Mouse (Mus musculus) adrenal gland, postnatal 25 days (tissue): Measurements from ENCODE around the gene Gm49388. TPM values are rescaled to one million over a fixed set of nuclear protein-coding genes. Genes with fewer than 3 reads are reported as not detected.
"Not testable (repeated sequence)": the region's sequence is repeated elsewhere in the genome, so short reads cannot be mapped to it uniquely, and the experiment has no call there.

Experiments
- DNase-seq: peaks from one replicate; pipeline ENCODE4 v3.0.0; 2021; ENCODE audit warnings: mixed read lengths
- total RNA-seq: library from RNA; stranded (reverse); gene quantifications from 2 replicates; pipeline ENCODE4 v1.2.3, GENCODE M21; 2021

The Gm49388 gene
- total RNA-seq, 1 experiment from 2014 or later, result 4.4 TPM

DNA sequence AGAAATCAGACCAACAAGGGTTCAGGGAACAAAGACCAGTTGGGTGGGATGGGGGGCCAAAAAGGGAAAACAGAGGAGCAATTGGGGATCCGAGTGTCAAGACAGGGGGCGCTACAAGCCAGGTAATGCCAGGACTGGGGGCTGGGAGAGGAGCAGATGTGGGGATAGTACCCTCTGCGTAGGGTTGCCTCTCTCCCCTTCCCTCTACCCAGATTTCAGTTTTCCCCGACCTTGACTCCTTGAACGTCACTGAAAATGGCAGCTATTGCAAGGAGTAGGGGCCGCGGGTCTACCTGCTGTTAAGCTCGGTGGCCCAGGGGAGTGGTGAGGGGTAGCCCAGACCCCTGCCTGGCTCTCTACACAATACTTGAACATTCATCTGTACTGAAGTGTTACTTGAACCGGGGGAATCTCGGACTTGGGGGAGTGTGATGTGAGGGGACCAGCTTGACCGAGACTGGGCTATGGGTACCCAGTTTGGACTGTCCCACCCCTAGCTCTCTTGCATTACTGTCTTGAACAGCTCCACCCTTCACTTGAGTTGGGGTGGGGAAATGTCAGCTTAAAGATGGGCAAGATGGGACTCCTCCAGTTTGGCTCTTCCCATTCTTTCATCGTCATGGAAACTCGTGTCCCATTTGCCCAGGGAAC lies 16.9 kb upstream of the Gm49388 start:
- no peak for DNase-seq

DNA sequence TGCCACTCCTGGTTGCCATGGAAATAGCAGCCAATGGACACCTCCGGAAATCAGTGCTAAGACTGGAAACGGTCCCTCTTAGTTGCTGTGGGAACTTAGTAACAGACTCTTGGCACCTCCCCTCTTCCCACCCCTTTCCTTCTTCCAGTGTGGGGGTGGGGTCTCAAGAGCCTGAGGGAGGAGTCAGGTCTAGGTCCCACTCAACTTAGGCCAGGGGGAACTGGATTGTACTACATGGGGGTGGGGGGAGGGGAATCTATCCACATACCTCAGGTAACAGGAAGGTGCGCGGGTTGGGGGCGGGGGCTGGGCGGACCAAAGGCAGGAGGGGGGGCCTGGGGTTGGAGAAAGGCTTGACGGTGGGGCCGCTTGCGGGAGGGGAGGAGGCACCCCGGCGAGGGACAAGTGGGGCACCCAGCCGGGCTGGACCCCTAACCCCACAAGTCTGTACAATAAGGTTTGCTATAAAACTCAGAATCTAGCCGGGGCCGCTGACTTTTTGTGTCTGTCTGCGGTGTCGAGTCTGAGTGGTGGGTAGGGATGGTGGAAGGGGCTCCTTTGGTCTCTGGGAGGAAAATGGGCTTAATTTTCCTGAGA lies 16.3 kb upstream of the Gm49388 start:
- peak; percentile 91 for DNase-seq

GRCm38 (mm10) chr7:127769651-127770038 lies 15.8 kb upstream of the Gm49388 start, which contains the start of gene Orai3:
Gene Orai3 (plus strand): TSS chr7:127769815.
- DNase-seq, result peak; percentile 90

DNA sequence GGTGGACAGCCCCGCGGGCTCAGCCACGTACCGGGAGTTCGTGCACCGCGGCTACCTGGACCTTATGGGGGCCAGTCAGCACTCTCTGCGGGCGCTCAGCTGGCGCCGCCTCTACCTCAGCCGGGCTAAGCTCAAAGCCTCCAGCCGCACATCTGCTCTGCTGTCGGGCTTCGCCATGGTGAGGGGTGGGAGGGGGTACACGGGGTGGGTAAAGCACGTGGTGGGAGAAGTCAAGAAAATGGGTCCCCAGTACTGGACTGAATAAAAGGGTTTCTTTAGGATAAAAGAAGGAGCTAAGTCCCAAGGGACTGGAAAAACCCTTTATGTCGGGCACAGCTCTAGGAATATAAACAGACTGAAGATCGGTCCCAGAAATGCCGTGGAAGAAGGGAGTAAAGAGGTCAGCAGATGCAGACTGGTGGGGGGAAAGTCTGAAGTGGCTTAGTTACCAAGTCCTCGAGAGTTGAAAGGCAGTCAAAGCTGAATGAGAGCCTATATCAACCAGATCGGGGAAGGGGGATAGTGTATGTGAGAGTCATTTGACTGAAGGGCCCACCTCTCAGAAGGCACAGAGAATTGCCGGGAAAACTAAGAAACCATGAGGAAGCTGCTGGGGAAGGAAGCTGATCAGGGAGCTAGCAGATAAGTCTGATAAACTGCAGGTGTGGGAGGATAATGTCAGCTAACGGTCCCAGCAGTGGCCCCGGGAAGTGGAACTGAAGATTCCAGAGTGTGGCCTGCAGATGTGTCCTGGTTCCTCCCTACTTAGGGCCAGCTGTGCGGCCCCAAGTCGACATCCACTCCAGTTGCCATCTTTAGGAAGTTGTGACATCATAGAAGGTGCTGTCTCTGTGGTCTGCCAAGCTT lies 15.1 kb upstream of the Gm49388 start:
- no peak for DNase-seq

DNA sequence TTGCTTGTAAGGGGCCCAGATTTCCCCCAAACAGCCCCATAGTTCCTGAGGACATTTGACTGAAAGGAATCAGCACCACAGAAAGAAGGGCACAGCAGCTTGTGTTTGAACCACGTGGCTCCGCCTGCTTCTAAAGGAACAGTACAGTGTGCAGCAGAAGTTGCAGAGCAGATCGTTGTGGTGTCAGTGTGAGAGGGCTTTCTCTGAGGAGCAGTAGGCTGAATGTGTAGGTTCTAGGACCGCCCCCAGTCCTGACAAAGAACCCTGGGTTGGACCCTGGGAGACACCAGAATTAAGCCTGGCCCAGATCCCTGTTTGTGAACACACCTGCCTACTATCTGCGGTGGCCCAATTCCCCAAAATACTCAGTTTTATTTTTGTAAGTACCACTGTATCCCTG lies 14.1 kb upstream of the Gm49388 start:
- DNase-seq, result no peak

DNA sequence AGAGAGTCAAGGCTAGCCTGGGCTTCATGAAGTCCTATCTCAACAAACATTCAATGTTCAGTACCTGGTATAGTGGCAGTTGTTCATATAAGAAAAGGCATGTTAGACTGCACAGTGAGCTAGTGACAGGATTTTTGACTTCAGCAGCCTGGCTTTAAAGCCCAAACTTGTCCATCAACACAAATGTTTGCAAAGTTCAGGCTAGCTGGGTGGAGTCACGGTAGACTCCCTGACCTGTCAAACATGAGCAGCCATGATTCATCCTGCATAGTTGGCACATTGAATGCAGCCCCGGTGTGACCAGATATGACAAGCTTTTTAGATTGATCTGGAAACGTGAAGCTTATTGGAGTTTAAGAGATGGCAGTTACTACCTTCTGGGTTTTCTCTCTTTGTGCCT lies 13.3 kb upstream of the Gm49388 start:
- no peak for DNase-seq

- DNase-seq, result no peak
Observed at GRCm38 (mm10) chr7:127772557-127772956, 12.9 kb upstream of the Gm49388 start.

DNA sequence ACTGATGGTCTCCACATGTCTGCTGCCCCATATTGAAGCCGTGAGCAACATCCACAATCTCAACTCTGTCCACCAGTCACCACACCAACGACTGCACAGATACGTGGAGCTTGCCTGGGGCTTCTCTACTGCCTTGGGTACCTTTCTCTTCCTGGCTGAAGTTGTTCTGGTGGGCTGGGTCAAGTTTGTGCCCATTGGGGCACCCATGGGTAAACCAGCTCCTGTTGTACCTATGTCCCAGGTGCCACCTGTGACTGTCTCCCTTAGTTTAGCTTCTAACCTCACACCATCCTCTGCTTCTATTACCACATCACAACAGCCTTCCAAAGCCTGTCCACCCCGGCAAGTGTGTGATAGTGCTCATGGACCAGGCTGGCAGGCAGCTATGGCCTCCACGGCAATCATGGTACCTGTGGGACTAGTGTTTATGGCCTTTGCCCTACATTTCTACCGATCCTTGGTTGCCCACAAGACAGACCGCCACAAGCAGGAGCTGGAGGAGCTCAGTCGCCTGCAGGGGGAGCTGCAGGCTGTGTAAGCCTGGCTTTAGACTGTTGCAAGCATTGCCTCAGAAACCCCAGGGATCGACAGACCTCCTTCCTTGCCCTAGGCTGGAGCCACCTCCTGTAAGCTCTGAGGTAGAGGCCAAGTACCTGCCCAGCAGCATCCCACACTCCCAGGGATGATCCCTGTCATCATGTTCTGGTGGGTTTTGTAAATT lies 11.6 kb upstream of the Gm49388 start:
- DNase-seq, result peak; percentile 77

DNA sequence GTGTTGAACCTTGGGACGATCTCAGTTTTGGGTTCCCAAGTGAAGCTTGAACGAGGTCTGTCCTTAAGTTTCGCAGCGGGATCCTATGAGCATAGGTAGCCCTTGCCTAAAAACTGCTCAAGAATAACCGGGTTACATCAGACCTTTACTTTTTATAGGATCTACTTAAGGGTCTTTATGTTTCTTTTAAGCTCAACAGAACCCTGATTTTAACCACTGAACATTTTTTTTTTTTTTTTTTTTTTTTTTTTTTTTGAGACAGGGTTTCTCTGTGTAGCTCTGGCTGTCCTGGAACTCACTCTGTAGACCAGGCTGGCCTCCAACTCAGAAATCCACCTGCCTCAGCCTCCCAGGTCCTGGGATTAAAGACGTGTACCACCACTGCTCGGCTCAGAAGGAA lies 9.6 kb upstream of the Gm49388 start:
- DNase-seq, result not testable (repeated sequence)

GRCm38 (mm10) chr7:127776426-127776825 lies 9.0 kb upstream of the Gm49388 start, which contains the start of gene Setd1a:
Gene Setd1a (plus strand): TSS chr7:127776670.
- peak; percentile 92 for DNase-seq

DNA sequence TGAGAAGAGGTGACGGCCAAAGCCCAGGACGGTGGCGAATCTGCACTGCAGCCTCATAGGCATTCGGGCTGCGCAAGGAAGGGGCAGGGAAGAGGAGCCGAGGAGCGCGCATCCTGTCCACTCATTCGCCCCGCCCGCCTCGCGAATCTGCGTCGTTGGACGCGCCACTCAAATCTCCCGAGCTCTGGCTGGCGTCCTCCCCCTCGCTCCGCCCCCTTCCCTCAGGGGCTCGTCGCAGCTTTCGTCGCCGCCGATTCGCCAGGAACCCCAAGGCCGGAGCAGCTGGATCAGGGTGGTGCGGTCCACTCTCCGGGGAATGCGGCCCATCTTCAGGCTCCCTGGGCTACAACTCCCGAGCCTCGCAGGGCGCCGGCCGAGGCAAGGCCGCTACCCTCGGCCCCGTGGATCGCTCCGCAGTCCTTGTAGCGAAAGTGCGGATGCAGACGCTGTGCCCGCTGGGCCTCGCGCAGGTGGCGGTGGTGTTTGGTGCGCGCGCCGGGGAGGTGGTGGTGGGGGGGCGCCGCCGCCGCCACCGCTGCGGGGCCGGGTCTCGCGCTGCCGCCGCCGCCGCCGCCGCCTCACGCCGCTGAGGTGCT lies 8.4 kb upstream of the Gm49388 start:
- peak; percentile 96 for DNase-seq

- DNase-seq, result peak; percentile 72
Observed at GRCm38 (mm10) chr7:127777474-127778266, 7.7 kb upstream of the Gm49388 start.

GRCm38 (mm10) chr7:127778350-127778749 lies 7.1 kb upstream of the Gm49388 start:
- no peak for DNase-seq

DNA sequence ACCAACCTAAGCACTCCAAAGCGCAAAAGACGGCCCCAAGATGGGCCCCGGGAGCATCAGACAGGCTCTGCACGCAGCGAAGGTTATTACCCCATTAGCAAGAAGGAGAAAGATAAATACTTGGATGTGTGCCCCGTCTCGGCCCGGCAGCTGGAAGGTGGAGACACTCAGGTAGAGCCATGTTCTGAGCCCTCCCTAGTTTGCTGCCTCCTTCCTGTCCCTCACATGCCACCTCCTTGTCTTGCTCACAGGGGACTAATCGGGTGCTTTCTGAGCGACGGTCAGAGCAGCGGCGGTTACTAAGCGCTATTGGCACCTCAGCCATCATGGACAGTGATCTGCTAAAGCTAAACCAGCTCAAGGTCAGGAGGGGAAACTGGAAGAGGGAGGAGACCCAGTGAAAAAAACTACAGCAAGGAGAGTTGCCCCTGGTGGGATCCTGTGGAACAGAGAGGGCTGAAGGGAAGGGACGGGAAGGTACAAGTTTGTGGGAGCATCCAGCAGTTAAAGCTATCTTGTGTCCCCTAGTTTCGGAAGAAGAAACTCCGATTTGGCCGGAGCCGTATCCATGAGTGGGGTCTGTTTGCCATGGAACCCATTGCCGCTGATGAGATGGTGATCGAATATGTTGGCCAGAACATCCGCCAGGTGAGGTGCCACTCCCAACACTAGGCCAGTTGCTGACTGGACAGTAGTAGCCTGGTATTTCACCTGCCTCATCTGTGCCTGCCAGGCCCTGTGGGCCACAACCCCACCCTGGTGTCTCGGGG lies 11.9 kb downstream of the Gm49388 start:
- no peak for DNase-seq

DNA sequence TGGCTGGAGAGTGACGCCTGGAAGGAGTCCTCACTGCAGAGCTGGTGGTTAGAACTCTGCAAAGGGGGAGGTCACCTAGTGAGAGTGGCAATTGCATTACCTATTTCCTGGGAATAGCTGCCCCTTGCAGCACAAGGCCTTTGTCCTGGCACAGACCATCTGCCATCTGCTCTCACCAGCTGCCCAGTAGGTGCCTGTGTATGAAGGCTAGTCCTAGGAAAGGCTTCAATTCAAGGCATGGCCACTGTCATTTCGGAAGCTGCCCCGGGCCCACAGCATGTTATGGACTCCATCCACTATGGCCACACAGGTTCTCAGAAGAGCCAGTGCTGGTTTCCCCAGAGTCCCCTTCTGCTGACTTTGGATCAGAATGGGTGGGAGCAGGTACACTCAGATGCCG lies 13.2 kb downstream of the Gm49388 start:
- DNase-seq, result no peak

DNA sequence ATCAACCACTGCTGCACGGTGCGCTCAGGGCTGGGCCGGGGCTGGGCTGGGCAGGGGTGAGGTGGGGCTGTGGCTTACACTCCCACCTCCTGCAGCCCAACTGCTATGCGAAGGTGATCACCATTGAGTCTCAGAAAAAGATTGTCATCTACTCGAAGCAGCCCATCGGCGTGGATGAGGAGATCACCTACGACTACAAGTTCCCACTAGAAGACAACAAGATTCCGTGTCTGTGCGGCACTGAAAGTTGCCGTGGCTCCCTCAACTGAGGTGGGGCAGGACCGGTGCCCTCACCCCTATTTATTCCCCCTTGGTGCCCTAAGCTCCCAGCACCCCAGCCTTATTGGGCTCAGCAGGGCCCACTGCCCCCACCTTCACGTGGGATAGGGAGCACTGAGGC lies 13.8 kb downstream of the Gm49388 start:
- DNase-seq, result no peak

GRCm38 (mm10) chr7:127799738-127800137 lies 14.3 kb downstream of the Gm49388 start:
- DNase-seq, result no peak

- peak; percentile 95 for DNase-seq
Observed at GRCm38 (mm10) chr7:127800435-127801009, 15.1 kb downstream of the Gm49388 start, which contains the start of gene Hsd3b7. Gene Hsd3b7 (plus strand): TSS chr7:127800604.

- no peak for DNase-seq
Observed at GRCm38 (mm10) chr7:127801010-127801621, 15.7 kb downstream of the Gm49388 start.
